Mouse (Mus musculus): ENCODE measurements around the gene Ccdc24.
A peak's percentile ranks its signal among the peaks of the same experiment; 100 is the strongest.

Gene Ccdc24

GRCm38 (mm10) chr4:117872471-117872886 is at the start of gene Ccdc24:
Ccdc24 (minus strand) TSS chr4:117872557.
- DNase-seq (ENCODE audit: low spot score in 2 of 2), result no peak

GRCm38 (mm10) chr4:117921358-117921757 is 49.0 kb upstream of the Ccdc24 start:
- DNase-seq (ENCODE audit: low spot score in 2 of 2), result no peak

DNA sequence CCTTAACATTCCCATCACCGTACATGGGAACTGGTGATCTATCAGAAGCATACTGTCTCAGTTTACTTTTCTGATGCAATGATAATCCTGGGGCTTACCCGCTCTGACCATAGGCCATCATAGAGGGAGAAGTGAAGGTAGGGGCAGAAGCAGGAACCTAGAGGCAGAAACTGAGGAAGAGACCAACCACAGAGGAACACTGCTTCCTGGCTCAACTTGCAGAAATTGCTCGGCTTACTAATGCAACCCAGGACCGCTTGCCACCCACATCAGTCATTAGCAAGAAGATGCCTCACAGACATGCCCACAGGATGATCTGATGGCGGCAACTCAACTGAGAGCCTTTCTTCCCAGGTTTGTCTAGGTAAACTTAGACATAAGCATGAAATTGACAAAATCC is 46.4 kb upstream of the Ccdc24 start:
- no peak for DNase-seq (ENCODE audit: low spot score in 2 of 2)

DNA sequence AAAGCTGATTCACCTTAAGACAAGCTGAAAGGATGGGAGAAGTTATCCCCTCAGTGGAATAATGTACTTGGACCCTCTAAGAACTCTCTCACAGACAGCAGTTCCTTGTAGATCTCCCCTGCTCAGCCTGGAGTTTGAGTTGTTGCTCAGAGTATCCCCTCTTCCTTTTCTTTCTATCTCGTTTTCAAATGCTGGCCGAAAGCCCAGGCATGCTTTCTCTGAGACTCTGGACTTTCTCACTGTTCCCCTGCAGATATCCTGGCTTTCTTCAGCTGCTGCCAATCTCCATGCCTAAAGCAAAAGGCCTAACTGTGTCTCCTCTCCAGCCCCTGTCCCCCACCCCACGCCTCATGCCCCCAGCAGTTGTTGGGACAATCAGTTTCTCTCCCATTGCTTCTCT is 45.9 kb upstream of the Ccdc24 start:
- no peak for DNase-seq (ENCODE audit: low spot score in 2 of 2)

- DNase-seq (ENCODE audit: low spot score in 2 of 2), result no peak
Measured at GRCm38 (mm10) chr4:117917847-117918246, 45.5 kb upstream of the Ccdc24 start.

- DNase-seq (ENCODE audit: low spot score in 2 of 2), result no peak
Measured at GRCm38 (mm10) chr4:117917402-117917801, 45.0 kb upstream of the Ccdc24 start.

- DNase-seq (ENCODE audit: low spot score in 2 of 2), result no peak
Measured at GRCm38 (mm10) chr4:117916386-117916785, 44.0 kb upstream of the Ccdc24 start.

DNA sequence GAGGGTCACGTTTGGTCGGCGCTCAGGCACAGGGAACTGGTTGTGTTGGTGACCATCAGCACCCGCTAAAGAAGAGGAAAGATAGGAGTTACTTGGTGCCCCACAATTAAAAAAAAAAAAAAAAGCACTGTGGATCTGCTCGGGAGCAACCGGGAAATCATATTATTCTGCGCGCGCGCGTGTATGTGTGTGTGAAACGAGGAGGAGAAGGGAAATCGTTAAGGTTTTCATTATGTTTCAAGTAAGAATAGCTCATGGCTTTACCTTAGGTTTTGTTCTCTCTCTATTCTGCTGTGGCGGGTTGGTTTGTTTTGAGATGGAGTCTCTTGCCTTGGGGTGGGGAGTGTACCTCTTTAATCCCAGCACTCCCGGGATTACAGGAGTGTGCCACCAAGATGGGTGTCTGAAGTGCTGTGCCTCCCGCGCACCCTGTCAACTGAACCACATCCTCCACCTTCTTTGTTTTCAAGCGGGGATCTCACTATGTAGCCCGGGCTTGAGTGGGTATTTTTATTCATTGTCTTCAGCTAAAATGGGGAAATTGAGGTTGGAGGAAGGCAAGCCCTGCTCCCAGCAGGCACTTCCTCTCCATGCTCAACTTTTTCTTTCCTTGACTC is 43.2 kb upstream of the Ccdc24 start:
- no peak for DNase-seq (ENCODE audit: low spot score in 2 of 2)

GRCm38 (mm10) chr4:117914591-117915442 is 42.5 kb upstream of the Ccdc24 start, which contains the start of gene Ipo13:
Ipo13 (minus strand) TSS chr4:117914999.
- DNase-seq (ENCODE audit: low spot score in 2 of 2), result peak; percentile 92 to 96

- no peak for DNase-seq (ENCODE audit: low spot score in 2 of 2)
Measured at GRCm38 (mm10) chr4:117914031-117914430, 41.7 kb upstream of the Ccdc24 start.

DNA sequence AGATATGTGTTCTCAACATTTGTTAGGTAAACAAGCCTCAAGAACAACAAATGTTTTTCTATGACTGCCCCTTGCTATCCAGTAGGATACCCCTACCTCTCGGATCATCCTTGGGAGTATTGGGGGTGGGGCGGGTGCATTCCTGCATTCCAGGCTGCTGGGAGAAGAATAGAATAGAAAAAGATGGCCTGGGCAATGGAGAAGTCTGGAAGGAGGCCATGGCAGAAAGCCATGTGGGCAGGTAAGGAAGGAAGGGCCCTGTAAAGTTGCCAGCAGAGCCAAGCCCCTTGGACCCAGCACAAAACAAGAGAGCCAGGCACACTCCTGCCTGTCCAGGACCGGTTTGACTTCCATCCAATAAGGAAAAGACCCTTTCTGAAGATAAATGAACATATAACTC is 41.1 kb upstream of the Ccdc24 start:
- no peak for DNase-seq (ENCODE audit: low spot score in 2 of 2)

DNA sequence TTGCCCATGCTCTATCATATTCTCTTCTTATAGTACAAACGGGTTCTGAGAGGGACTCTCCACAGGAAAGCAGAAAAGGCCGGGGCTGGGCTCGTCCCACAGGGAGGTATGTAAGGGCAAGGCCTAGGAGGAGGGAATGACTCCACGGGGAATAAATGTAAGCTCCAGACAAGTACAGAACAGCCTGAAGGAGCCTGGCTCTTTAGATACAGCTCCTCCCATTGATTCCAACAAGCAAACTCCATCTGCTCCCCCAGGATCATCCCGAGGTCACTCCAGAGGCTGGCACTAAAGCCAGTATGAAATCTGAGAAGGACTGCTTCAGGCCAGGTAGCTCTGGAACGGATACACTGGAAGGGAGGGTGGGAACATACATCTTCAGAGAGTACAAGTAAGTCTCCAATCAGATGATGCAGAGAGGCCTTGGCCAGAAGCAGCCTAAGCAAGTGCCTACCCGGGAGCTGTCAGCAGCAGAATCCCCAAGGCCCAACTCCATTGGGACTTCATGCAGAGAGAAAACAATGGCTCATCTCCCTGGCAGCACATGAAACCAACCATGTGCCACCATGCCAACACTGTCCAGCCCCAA is 40.4 kb upstream of the Ccdc24 start:
- DNase-seq (ENCODE audit: low spot score in 2 of 2), result no peak

DNA sequence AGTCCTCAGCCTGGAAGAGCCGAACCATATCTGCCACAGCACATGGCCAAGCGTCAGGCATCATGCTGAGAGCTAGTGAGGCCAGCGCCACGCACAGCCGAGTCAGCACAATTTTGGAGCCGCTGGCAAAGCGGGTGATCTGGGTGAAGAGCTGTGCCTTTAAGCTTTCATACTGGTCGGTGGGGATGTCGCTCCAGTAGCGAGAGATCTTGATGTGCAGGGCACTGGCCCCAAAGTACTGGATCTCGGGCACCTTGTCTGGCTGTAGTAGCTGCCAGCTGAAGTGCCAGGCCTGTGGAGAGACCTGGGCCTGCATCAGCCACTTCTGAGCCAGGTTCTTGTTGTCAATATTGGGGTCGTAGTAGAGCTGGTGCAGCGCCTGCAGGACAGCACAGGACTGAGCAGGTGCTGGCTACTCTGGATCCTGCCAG is 39.8 kb upstream of the Ccdc24 start:
- DNase-seq (ENCODE audit: low spot score in 2 of 2), result no peak

GRCm38 (mm10) chr4:117908834-117909453 is 36.6 kb upstream of the Ccdc24 start:
- no peak for DNase-seq (ENCODE audit: low spot score in 2 of 2)

- no peak for DNase-seq (ENCODE audit: low spot score in 2 of 2)
Measured at GRCm38 (mm10) chr4:117906196-117906595, 33.8 kb upstream of the Ccdc24 start.

DNA sequence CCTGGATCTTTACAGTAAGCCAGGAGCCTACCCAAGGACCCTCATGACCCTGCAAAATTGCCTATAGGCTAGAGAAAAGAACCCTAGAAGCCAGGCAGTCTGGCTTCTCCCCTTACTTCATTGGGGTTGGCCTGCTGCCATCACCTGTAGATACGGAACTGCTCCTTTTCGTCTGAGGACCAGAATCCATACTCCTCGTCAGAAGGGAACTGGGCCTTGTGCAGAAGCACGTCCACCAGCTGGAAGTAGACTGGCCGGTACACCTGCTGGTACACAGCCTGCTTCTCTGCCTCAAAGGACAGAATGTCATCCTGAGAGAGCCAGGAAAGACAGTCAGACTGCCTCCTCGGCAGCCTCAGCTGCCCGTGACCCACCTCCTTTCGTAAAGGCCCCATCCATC is 32.4 kb upstream of the Ccdc24 start:
- no peak for DNase-seq (ENCODE audit: low spot score in 2 of 2)

DNA sequence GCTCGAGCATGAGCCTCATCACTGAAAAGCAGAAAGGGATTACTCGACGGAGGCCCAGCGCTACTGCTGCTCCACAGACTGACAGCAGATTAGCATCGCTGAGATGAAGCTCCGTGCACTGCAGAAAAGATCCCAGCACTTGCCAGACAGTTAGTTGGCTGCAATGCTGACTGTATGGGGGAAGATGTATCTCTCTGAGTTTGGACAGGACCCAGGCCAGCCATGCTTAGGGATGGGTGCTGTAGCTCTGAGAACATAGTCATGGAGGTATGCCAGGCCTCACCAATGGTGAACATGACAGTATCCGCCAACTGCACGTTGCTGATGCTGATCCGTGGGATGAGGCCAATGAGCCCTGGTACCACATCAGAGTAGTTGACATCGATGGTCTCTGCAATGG is 31.7 kb upstream of the Ccdc24 start:
- DNase-seq (ENCODE audit: low spot score in 2 of 2), result no peak

GRCm38 (mm10) chr4:117898111-117898510 is 25.8 kb upstream of the Ccdc24 start:
- no peak for DNase-seq (ENCODE audit: low spot score in 2 of 2)

DNA sequence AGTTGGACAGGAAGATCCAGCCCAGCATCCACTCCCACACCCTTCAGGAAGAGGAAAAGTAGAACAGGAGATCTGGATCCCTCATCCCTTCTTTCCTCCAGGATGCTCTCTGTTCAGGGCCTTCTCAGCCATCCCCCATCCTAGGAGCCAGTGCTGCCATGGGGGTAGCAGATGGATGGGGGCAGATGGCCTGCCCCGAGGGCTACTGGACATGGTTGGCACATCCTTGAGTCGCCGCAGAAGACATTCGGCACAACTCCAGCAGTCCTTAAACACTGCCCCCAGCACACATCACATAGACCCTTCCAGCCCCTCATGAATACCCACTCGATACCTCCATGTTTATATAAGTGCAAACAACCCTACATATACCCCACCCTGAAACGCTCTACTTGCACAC is 23.7 kb upstream of the Ccdc24 start:
- DNase-seq (ENCODE audit: low spot score in 2 of 2), result no peak

GRCm38 (mm10) chr4:117895339-117895738 is 23.0 kb upstream of the Ccdc24 start:
- DNase-seq (ENCODE audit: low spot score in 2 of 2), result no peak

GRCm38 (mm10) chr4:117894601-117895000 is 22.2 kb upstream of the Ccdc24 start:
- DNase-seq (ENCODE audit: low spot score in 2 of 2), result no peak

GRCm38 (mm10) chr4:117893376-117893775 is 21.0 kb upstream of the Ccdc24 start:
- DNase-seq (ENCODE audit: low spot score in 2 of 2), result no peak

Data from right cerebral cortex, adult 2 months (tissue).